9 mouse cellular contexts compared by ENCODE assay signal in the genomic region with DNA sequence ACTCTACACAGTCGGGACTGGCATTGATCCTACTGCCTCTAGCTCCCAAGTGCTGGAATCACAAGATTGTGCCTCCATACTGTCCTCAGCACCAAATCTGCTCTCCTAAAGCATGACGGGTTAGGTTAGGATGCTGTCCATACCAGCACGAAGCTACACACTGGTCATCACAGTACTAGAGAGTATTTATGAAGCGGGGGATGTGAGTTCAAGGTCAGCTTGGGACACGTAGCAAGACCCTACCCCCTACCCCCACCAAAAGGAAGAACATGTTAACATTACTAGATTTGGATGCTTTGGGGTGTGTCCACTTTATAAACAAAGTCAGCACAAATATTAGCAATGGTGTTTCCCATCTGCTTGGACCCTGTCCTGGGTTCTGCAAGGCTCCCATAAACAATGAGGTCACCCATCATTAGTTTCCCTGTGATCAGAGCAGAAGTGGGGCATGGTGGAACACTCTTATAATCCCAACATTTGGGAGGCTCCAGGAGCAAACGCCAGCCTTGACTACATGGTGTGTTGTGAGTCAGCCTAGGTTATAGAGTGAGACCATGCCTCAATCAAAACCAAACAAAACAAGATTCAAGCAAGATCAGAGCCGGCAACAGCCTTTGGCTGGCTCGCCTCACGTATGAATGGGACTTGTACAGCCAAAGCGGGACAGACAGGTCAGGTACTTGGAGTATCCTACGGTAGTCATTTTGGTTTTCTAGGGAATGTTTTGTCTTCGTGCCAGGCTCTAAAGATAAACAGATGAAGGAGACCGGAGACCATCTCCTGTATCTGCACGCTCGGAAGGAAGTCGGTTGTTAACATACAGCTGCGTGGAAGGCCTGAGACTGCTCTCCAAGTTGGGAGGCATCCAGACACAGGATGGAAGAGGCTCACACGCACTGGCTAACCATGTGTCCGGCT. TPM values are rescaled to one million over a fixed set of nuclear protein-coding genes. Genes with fewer than 3 reads are reported as not detected.
DNase-seq lines count a peak whose midpoint lies in the region; ATAC-seq lines count a peak whose summit lies in the region.
"Had no signal": no experiment of that assay in that cellular context is flagged by ENCODE, and none has a peak within 500 bp of the region (broad histone marks: within the 10 kb centered on the region; RNA-seq: fewer than 3 reads in every experiment).

No protein-coding gene starts in this region.

- DNase-seq in right cerebral cortex, postnatal 10 days (ENCODE audit: low spot score in 2 of 2) = peak; percentile 43 to 59
- DNase-seq in right cerebral cortex, postnatal 36 days (ENCODE audit: low spot score in 2 of 2) = no peak
- DNase-seq in forebrain, embryonic 14.5 days (ENCODE audit: low spot score) = no peak
- DNase-seq in ovary, postnatal 14 days (ENCODE audit: low spot score) = no peak
- DNase-seq: cerebellum, adult 9-10 months had no signal

- no peak overlapping the region for H3K9ac ChIP-seq in kidney, embryonic 16.5 days (replicated peaks; ENCODE audit: low read length)
- no peak overlapping the region for H3K9ac ChIP-seq in lung, embryonic 16.5 days (ENCODE audit: low read length)
- H3K9ac ChIP-seq in forebrain, embryonic 14.5 days (ENCODE audit: low read length) = no peak overlapping the region
- H3K9ac ChIP-seq in midbrain, embryonic 13.5 days (replicated peaks) = no peak overlapping the region
- H3K9ac ChIP-seq: embryonic facial prominence, embryonic 13.5 days had no signal

- H3K27ac ChIP-seq in kidney, embryonic 16.5 days (ENCODE audit: low read length) = peak overlapping the region; percentile 29; the same call in 1 of the 2 replicates
- peak overlapping the region; percentile 83 for H3K27ac ChIP-seq in lung, embryonic 16.5 days (ENCODE audit: low read length)
- H3K27ac ChIP-seq in forebrain, embryonic 14.5 days (ENCODE audit: low read depth, low read length) = no peak overlapping the region
- H3K27ac ChIP-seq in midbrain, embryonic 13.5 days = no peak overlapping the region
- H3K27ac ChIP-seq: embryonic facial prominence, embryonic 13.5 days had no signal

- no peak overlapping the region for H3K4me2 ChIP-seq in kidney, embryonic 16.5 days (replicated peaks; ENCODE audit: low read depth, low read length)
- H3K4me2 ChIP-seq in lung, embryonic 16.5 days (ENCODE audit: low read depth, low read length) = 0 out of 2 replicates have a peak overlapping the region, but pooled peaks have one; percentile 15
- H3K4me2 ChIP-seq in forebrain, embryonic 14.5 days (ENCODE audit: low read length) = no peak overlapping the region
- no peak overlapping the region for H3K4me2 ChIP-seq in midbrain, embryonic 13.5 days (replicated peaks)
- H3K4me2 ChIP-seq: embryonic facial prominence, embryonic 13.5 days had no signal

- no peaks in the 10 kb centered on the region for H3K27me3 ChIP-seq in kidney, embryonic 16.5 days (ENCODE audit: insufficient read depth, low read length)
- H3K27me3 ChIP-seq in lung, embryonic 16.5 days (ENCODE audit: control insufficient read depth, insufficient read depth, low read depth, low read length) = no peaks in the 10 kb centered on the region
- H3K27me3 ChIP-seq in forebrain, embryonic 14.5 days (replicated peaks; ENCODE audit: control insufficient read depth, insufficient read depth, low read length) = no peaks in the 10 kb centered on the region
- H3K27me3 ChIP-seq in midbrain, embryonic 13.5 days = no peaks in the 10 kb centered on the region
- H3K27me3 ChIP-seq: embryonic facial prominence, embryonic 13.5 days had no signal

- 71% methylated on average over 19 of the region's 19 CpGs for WGBS in kidney, embryonic 16.5 days
- 44% methylated on average over 19 of the region's 19 CpGs for WGBS in lung, embryonic 16.5 days
- WGBS in forebrain, embryonic 14.5 days = 87% methylated on average over 19 of the region's 19 CpGs
- WGBS in midbrain, embryonic 13.5 days = 88% methylated on average over 19 of the region's 19 CpGs

- H3K4me1 ChIP-seq in kidney, embryonic 16.5 days (ENCODE audit: insufficient read depth, low read length) = peaks cover 17% of the 10 kb centered on the region
- H3K4me1 ChIP-seq in lung, embryonic 16.5 days (replicated peaks; ENCODE audit: control insufficient read depth, insufficient read depth, low read length) = peaks cover 16% of the 10 kb centered on the region
- no peaks in the 10 kb centered on the region for H3K4me1 ChIP-seq in forebrain, embryonic 14.5 days (ENCODE audit: control insufficient read depth, insufficient read depth, low read length)
- no peaks in the 10 kb centered on the region for H3K4me1 ChIP-seq in midbrain, embryonic 13.5 days (replicated peaks)
- H3K4me1 ChIP-seq: embryonic facial prominence, embryonic 13.5 days had no signal

- no peak overlapping the region for H3K4me3 ChIP-seq in kidney, embryonic 16.5 days (ENCODE audit: low read length)
- H3K4me3 ChIP-seq in lung, embryonic 16.5 days (ENCODE audit: low read length) = no peak overlapping the region
- H3K4me3 ChIP-seq in forebrain, embryonic 14.5 days (ENCODE audit: low read depth, low read length) = no peak overlapping the region
- no peak overlapping the region for H3K4me3 ChIP-seq in midbrain, embryonic 13.5 days (replicated peaks)
- H3K4me3 ChIP-seq: embryonic facial prominence, embryonic 13.5 days had no signal

- no peaks in the 10 kb centered on the region for H3K9me3 ChIP-seq in kidney, embryonic 16.5 days (ENCODE audit: low read length)
- H3K9me3 ChIP-seq in lung, embryonic 16.5 days (ENCODE audit: control insufficient read depth, low read length) = no peaks in the 10 kb centered on the region
- H3K9me3 ChIP-seq in forebrain, embryonic 14.5 days (replicated peaks; ENCODE audit: control insufficient read depth, low read length) = no peaks in the 10 kb centered on the region
- H3K9me3 ChIP-seq in midbrain, embryonic 13.5 days = no peaks in the 10 kb centered on the region
- H3K9me3 ChIP-seq: embryonic facial prominence, embryonic 13.5 days had no signal

- no peaks in the 10 kb centered on the region for H3K36me3 ChIP-seq in kidney, embryonic 16.5 days (ENCODE audit: insufficient read depth, low read length)
- H3K36me3 ChIP-seq in lung, embryonic 16.5 days (ENCODE audit: control insufficient read depth, insufficient read depth, low read length) = no peaks in the 10 kb centered on the region
- H3K36me3 ChIP-seq in forebrain, embryonic 14.5 days (ENCODE audit: control insufficient read depth, insufficient read depth, low read length) = no peaks in the 10 kb centered on the region
- no peaks in the 10 kb centered on the region for H3K36me3 ChIP-seq in midbrain, embryonic 13.5 days
- H3K36me3 ChIP-seq: embryonic facial prominence, embryonic 13.5 days had no signal

- ATAC-seq in kidney, embryonic 16.5 days (ENCODE audit: low FRiP score, low TSS enrichment) = peak; percentile 24; the same call in 1 of the 2 replicates
- ATAC-seq in lung, embryonic 16.5 days (ENCODE audit: low read depth) = peak; percentile 90
- no peak for ATAC-seq in forebrain, embryonic 14.5 days
- no peak for ATAC-seq in midbrain, embryonic 13.5 days

RNA-seq across cellular contexts. Expression of a gene that starts 46.7 kb away (rescaled TPM):
- 300 and 435 TPM in 2 replicates for polyA plus RNA-seq in kidney, embryonic 16.5 days (2015; fragmentation: Nextera tagmentation; extraction: Ambion mirVana)
- polyA plus RNA-seq in lung, embryonic 16.5 days (2015; fragmentation: Nextera tagmentation; extraction: Ambion mirVana) = 329 and 475 TPM in 2 replicates
- 383 and 409 TPM in 2 replicates for polyA plus RNA-seq in forebrain, embryonic 14.5 days (2014; fragmentation: Nextera tagmentation; extraction: Ambion mirVana)
- 334 and 373 TPM in 2 replicates for polyA plus RNA-seq in midbrain, embryonic 13.5 days (2015; fragmentation: Nextera tagmentation; extraction: Ambion mirVana)

RNA-seq across cellular contexts. Expression of a gene that starts 47.7 kb away (rescaled TPM):
- 79.2 and 81.3 TPM in 2 replicates for polyA plus RNA-seq in kidney, embryonic 16.5 days (2015; fragmentation: Nextera tagmentation; extraction: Ambion mirVana)
- polyA plus RNA-seq in lung, embryonic 16.5 days (2015; fragmentation: Nextera tagmentation; extraction: Ambion mirVana) = 61.5 and 65.7 TPM in 2 replicates
- polyA plus RNA-seq in forebrain, embryonic 14.5 days (2014; fragmentation: Nextera tagmentation; extraction: Ambion mirVana) = 26.1 and 34.1 TPM in 2 replicates
- 29.2 and 31.5 TPM in 2 replicates for polyA plus RNA-seq in midbrain, embryonic 13.5 days (2015; fragmentation: Nextera tagmentation; extraction: Ambion mirVana)

Comparison
In these comparisons a context has a peak if more than half of its experiments do, and no peak if none do; other contexts are left out.
1. DNase-seq: peak in right cerebral cortex, postnatal 10 days (2 of 2); none in right cerebral cortex, postnatal 36 days (0 of 2), forebrain, embryonic 14.5 days (single experiment) and ovary, postnatal 14 days (single experiment).
2. ATAC-seq: peak in kidney, embryonic 16.5 days (single experiment) and lung, embryonic 16.5 days (single experiment); none in forebrain, embryonic 14.5 days (single experiment) and midbrain, embryonic 13.5 days (single experiment).
3. H3K27ac ChIP-seq: peak in kidney, embryonic 16.5 days (single experiment) and lung, embryonic 16.5 days (single experiment); none in forebrain, embryonic 14.5 days (single experiment) and midbrain, embryonic 13.5 days (single experiment).